Mouse (Mus musculus): Measurements from ENCODE around the gene Jarid2.

- TF ChIP-seq CTCF (IDR thresholded peaks at IDR 0.05; ENCODE audit: control insufficient read depth, insufficient read depth, insufficient read length) (no peak), CEBPB (IDR thresholded peaks at IDR 0.05; ENCODE audit: low read depth) (no peak)
Measured at GRCm38 (mm10) chr13:44851426-44851825, 122.2 kb downstream of the Jarid2 start.
